Mouse (Mus musculus): ENCODE measurements around the gene Cd6.

Cd6 gene

DNA sequence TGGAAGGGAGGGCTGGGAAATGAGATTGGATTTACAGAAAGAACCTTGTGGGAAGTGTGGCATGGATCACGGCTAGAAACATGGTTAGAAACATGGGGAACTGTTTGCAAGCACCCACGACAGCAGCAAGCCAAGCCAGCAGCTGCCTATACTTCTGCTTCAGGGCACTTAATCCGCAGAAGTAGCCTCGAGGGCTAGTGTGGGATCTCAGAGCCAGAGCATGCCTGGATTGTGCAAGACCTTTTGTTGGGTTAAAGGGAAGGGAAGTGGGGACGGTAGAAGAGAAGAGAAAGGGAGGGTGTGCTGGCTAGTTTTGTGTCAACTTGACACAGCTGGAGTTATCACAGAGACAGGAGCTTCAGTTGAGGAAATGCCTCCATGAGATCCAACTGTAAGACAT is 26.1 kb downstream of the Cd6 start:
- DNase-seq (ENCODE audit: low read depth in 2 of 2, low spot score in 2 of 2), result no peak

DNA sequence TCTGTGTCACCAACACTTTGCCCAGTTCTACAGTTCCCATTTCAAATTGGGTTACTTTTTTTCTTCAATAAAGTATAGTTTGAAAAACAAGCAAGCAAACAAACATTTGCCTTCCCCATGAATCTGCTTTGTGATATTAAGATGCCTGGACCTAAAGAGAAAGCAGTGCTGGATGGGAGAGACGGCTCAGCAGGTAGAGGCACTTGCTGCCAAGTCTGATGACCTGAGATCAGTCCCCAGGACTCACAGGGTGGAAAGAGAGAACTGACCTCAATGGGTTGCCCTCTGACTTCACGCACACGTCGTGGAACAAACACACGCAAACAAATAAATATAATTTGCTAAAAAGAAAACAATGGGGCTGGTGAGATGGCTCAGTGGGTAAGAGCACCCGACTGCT is 28.0 kb downstream of the Cd6 start:
- DNase-seq (ENCODE audit: low read depth in 2 of 2, low spot score in 2 of 2), result no peak

DNA sequence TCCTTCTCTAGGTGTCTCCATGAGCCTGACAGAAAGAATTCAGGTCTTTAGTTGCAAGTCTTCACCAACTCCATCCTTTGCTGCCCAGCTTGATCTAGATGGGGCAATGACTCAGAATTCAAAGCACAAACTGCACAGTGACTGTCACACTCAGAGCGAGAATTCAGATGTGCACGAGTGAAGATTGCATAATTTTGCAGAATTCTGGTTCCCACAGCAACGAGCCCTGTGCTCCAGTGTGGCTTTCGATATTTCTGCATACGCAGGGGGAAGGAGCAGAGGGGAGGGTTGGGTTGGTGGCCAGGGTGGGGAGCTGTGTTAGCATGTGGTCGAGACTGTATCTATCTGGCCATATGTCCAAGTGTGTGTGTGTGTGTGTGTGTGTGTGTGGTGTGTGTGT is 28.8 kb downstream of the Cd6 start:
- no peak for DNase-seq (ENCODE audit: low read depth in 2 of 2, low spot score in 2 of 2)

- DNase-seq (ENCODE audit: low read depth in 2 of 2, low spot score in 2 of 2), result no peak
Observed at GRCm38 (mm10) chr19:10799155-10799554, 30.7 kb downstream of the Cd6 start.

DNA sequence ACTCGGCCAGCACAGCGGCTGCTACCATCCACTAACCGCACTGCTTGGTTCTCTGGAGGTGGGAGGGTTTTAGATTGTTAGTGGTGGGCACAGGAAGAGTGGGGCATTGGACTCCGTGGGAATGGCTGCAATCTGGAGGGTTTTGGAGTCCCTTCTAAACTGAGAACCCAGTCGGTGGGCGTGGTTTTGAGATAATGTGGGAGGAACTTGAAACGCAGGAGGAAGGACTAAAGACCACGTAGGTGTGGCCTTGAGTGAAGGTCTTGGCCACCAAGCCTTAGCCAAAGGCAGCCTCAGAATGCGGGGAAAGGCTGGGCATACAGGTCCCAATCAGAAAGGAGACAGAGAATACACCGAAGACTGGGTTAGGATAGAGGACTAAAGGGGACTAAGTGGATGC is 31.3 kb downstream of the Cd6 start:
- no peak for DNase-seq (ENCODE audit: low read depth in 2 of 2, low spot score in 2 of 2)

GRCm38 (mm10) chr19:10794916-10795315 is 34.9 kb downstream of the Cd6 start:
- no peak for DNase-seq (ENCODE audit: low read depth in 2 of 2, low spot score in 2 of 2)

DNA sequence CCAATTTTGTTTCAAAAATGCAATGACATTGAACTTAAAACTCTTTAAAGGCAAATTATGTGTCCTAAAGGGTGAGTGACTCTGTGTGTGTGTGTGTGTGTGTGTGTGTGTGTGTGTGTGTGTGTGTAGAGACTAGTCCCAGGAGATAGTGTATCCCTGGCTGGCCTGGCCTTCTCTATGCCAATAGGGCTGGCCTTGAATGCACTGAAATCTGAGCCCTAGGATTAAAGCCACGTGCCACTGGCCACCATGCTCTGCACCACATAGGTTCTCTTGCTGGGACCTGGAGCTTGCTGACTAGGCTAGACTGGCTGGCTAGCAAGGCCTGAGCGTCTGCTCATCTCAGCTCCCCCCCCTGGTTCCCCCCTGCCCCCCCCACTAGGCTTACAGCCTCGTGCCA is 36.8 kb downstream of the Cd6 start:
- DNase-seq (ENCODE audit: low read depth in 2 of 2, low spot score in 2 of 2), result no peak

- no peak for DNase-seq (ENCODE audit: low read depth in 2 of 2, low spot score in 2 of 2)
Observed at GRCm38 (mm10) chr19:10790323-10790722, 39.5 kb downstream of the Cd6 start.

GRCm38 (mm10) chr19:10788242-10788641 is 41.6 kb downstream of the Cd6 start:
- peak; percentile 23 to 43 for DNase-seq (ENCODE audit: low read depth in 2 of 2, low spot score in 2 of 2)

DNA sequence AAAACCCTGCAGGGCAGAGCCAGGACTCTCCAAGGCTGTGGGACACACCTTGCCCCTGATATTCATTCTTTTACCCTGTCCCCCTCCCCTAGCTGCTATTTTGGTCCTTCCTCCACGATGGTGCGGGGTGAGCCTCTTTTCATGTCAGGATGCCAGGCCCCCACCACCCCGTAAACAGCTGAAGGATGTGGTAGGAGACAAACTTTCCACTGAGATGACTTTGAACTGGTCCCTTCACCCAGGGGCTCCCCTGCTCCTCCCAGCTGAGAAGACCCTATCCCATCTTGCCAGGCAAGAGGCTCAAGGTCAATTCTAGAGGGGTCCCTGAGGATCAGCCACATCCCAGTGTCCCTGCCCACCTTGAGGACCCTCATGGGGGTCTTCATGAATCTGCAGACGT is 42.5 kb downstream of the Cd6 start:
- peak; percentile 53 to 65 for DNase-seq (ENCODE audit: low read depth in 2 of 2, low spot score in 2 of 2)

DNA sequence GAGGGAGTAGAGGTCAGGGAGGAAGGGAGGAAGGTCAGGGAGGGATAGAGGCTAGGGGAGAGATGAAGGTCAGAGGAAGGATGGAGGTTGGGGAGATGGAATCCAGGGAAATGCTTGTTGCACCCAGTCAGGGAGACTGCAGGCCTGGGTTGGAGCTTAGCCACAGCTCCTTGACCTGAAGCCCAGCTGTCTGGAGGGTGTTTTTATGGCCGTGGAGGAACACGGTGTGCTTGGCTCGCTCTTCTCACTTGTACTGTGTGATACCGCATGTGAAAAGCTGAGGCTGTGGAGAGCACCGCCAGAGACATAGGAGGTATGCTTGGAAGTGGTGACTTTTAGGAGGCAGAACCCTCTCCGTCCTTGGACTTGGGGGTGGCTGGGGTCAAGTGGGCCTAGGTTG is 43.1 kb downstream of the Cd6 start:
- DNase-seq (ENCODE audit: low read depth in 2 of 2, low spot score in 2 of 2), result no peak

DNA sequence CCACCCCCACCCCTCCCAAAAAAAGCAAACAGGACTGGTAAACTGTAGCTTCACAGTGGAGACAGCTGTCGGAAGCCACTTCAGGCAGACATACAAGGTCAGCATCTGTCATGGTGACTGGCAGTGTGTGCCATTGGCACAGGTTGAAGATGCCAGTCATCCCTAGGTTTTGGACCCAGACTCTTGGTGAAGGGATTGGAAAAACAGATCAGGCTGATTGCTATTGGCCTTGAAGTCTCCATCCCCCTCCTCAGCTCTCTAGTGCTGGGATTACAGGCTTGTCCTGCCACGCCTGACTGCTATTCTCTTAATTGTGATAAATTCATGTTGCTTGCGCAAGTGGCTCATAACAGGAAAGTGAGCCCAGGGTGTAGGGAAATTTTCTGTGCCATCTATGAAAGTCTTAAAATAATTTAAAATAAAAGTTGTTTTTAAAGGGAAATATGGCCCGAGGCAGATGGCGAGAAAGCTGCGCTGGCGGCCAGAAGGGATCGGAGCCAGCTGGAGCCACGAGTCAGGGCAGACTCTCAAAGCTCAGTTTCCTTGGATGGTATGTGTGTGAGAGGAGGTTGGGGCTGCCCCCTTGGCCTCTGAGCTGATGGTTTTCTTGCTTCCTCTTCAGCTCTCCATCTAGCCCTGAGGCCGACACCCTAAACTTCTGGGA is 44.9 kb downstream of the Cd6 start:
- no peak for DNase-seq (ENCODE audit: low read depth in 2 of 2, low spot score in 2 of 2)

GRCm38 (mm10) chr19:10784061-10784460 is 45.8 kb downstream of the Cd6 start:
- no peak for DNase-seq (ENCODE audit: low read depth in 2 of 2, low spot score in 2 of 2)

- no peak for DNase-seq (ENCODE audit: low read depth in 2 of 2, low spot score in 2 of 2)
Observed at GRCm38 (mm10) chr19:10783168-10783567, 46.7 kb downstream of the Cd6 start.

- DNase-seq (ENCODE audit: low read depth in 2 of 2, low spot score in 2 of 2), result no peak
Observed at GRCm38 (mm10) chr19:10781641-10782040, 48.2 kb downstream of the Cd6 start.

GRCm38 (mm10) chr19:10776906-10777305 is 53.0 kb downstream of the Cd6 start:
- DNase-seq (ENCODE audit: low read depth in 2 of 2, low spot score in 2 of 2), result no peak

DNA sequence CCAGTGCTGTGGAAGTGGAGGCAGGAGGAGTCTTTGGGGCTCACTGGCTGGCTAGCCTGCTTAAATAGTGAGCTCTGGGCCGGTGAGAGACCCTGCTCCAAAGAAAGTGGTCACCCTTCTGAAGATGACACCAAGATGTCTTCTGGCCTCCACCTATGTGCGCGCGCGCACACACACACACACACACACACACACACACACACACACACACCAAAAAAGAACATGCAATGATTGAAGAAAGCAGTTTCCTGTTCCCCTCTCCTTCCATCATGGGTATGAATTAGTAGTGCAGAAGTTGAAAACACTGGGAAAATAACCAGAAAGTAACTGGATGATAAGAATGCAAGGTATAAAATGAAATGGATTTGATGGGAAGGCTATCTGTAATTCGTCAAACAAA is 55.7 kb downstream of the Cd6 start:
- no peak for DNase-seq (ENCODE audit: low read depth in 2 of 2, low spot score in 2 of 2)

DNA sequence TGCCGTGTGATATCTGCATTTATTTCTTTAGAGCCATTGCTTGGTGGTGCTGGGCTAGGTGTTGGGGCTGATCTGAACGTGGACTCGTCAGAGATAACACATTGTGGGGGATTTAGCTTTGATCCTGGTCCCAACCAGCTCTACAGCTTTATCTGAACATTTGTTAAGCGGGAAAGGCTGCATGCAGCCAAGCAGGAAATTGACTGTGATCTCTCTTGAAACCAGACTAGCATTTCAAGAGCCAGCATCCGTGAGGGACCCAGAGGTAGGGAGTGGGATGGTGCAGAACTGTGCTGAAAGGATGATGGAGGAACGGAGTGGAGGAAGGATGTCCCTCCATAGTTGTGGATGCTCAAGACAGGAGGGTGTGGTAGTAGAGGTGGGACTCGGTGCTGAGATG is 56.5 kb downstream of the Cd6 start:
- no peak for DNase-seq (ENCODE audit: low read depth in 2 of 2, low spot score in 2 of 2)

DNA sequence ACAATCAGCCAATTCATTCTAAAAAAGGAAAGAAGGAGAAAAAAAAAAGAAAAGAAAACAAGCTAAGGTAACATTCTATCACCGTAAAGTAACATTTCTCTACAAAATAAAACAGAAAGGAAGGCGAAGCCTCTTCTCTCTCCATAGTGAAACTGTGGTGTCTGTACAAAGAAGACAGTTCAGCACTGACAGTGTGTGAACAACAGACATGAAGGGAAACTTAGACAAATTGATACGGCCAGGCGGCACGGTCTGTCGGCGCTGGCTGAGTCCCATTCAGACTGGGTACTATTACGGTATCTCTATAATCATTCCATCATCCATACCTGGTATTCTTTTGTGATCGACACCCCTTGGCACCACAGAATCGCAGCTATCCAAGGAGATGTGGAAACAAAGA is 57.0 kb downstream of the Cd6 start:
- no peak for DNase-seq (ENCODE audit: low read depth in 2 of 2, low spot score in 2 of 2)

GRCm38 (mm10) chr19:10771995-10772394 is 57.9 kb downstream of the Cd6 start:
- no peak for DNase-seq (ENCODE audit: low read depth in 2 of 2, low spot score in 2 of 2)

DNA sequence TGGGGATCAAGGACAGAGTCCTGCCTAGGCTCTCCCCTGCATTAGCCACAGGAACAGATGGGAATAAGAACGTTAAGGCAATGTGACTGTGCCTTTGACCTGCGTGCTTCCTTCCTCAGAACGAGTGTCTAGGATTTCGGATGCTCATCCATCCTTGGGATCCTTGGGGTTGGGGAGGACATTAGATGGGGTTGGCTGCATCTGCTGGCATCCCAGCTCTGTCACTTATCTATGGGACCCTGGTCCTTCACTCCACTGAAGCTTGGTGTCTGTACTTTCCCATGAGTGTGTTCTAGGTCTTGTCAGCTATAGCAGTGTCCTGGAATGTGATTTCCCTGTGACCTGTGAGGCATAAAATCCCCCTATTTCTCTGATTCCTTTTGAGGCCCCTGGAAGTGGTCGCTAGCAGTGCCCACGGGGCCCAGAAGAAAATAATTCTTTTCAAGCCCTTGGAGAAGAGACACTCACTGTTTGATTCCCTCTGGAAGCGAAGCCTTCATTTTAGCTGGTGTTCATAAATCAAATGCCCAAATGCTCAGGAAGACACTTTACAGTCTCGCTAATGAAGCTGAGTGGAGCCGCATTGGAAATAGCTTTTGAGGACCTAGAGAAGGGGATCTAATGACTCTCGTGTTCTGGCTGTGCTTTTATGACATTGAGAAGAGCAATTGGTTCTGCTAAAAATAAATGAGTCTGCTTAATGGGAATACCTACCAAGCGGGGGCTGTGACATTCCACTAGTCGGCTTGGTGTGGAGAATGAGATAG is 60.2 kb downstream of the Cd6 start:
- DNase-seq (ENCODE audit: low read depth in 2 of 2, low spot score in 2 of 2), result no peak

- no peak for DNase-seq (ENCODE audit: low read depth in 2 of 2, low spot score in 2 of 2)
Observed at GRCm38 (mm10) chr19:10768694-10769428, 61.0 kb downstream of the Cd6 start.
